In the genomic region with DNA sequence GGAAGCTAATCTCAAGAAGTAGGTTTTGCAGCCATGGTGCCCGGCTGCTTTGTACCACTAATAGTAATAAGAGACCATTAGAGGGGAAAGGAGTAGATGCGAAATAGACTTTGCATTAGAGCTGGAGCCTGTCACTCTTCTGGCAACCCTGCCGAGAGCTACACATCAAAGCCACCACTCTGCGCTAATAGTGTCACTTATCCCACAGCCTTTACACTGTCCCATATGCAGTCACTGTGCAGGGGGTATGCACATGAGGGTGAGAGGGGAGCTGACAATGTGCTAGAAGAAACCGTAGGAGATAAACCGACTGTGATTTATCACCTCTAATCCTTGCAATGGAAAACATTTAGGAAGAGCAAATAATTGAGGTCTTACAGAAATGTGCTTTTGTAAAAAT, we compare ENCODE assay signal across 28 mouse cellular contexts.
DNase-seq lines count a peak whose midpoint lies in the region; ATAC-seq lines count a peak whose summit lies in the region.
"Had no signal": no experiment of that assay in that cellular context is flagged by ENCODE, and none has a peak within 500 bp of the region (broad histone marks: within the 10 kb centered on the region; RNA-seq: fewer than 3 reads in every experiment).

No protein-coding gene starts in this region.

- 40% methylated on average over 6 of the region's 6 CpGs for WGBS in midbrain, embryonic 14.5 days
- WGBS in midbrain, embryonic 10.5 days: 58% methylated on average over 6 of the region's 6 CpGs
- 39% methylated on average over 6 of the region's 6 CpGs for WGBS in midbrain, embryonic 15.5 days
- 63% methylated on average over 6 of the region's 6 CpGs for WGBS in hindbrain, embryonic 13.5 days

- H3K36me3 ChIP-seq in midbrain, embryonic 14.5 days (ENCODE audit: control insufficient read depth, insufficient read depth, low read length): no peaks in the 10 kb centered on the region
- no peaks in the 10 kb centered on the region for H3K36me3 ChIP-seq in midbrain, embryonic 10.5 days
- no peaks in the 10 kb centered on the region for H3K36me3 ChIP-seq in midbrain, embryonic 15.5 days (replicated peaks)
- no peaks in the 10 kb centered on the region for H3K36me3 ChIP-seq in hindbrain, embryonic 13.5 days
- H3K36me3 ChIP-seq: heart, embryonic 10.5 days; heart, embryonic 15.5 days; intestine, embryonic 15.5 days; liver, embryonic 12.5 days had no signal

- H3K9me3 ChIP-seq in midbrain, embryonic 14.5 days (ENCODE audit: control insufficient read depth, low read length): no peaks in the 10 kb centered on the region
- no peaks in the 10 kb centered on the region for H3K9me3 ChIP-seq in midbrain, embryonic 10.5 days (replicated peaks)
- H3K9me3 ChIP-seq in midbrain, embryonic 15.5 days: no peaks in the 10 kb centered on the region
- H3K9me3 ChIP-seq in hindbrain, embryonic 13.5 days: no peaks in the 10 kb centered on the region
- H3K9me3 ChIP-seq: heart, embryonic 10.5 days; heart, embryonic 15.5 days; intestine, embryonic 15.5 days; liver, embryonic 12.5 days had no signal

- H3K4me1 ChIP-seq in midbrain, embryonic 14.5 days (ENCODE audit: control insufficient read depth, insufficient read depth, low read length): no peaks in the 10 kb centered on the region
- H3K4me1 ChIP-seq in midbrain, embryonic 10.5 days: no peaks in the 10 kb centered on the region
- peaks cover 3% of the 10 kb centered on the region; the same call in 1 of the 2 replicates for H3K4me1 ChIP-seq in midbrain, embryonic 15.5 days
- H3K4me1 ChIP-seq in hindbrain, embryonic 13.5 days (replicated peaks): no peaks in the 10 kb centered on the region
- H3K4me1 ChIP-seq: intestine, embryonic 15.5 days; liver, embryonic 12.5 days had no signal

- no peak for ATAC-seq in midbrain, embryonic 14.5 days (ENCODE audit: low FRiP score, low TSS enrichment)
- ATAC-seq in midbrain, embryonic 15.5 days (replicated peaks): peak; percentile 85
- ATAC-seq in hindbrain, embryonic 13.5 days (ENCODE audit: low FRiP score): no peak
- ATAC-seq: hindbrain, postnatal 0 days; intestine, embryonic 15.5 days; liver, embryonic 12.5 days; liver, postnatal 0 days; Patski had no signal

- H3K4me2 ChIP-seq in midbrain, embryonic 14.5 days (ENCODE audit: low read length): no peak overlapping the region
- H3K4me2 ChIP-seq in midbrain, embryonic 15.5 days: no peak overlapping the region
- no peak overlapping the region for H3K4me2 ChIP-seq in hindbrain, embryonic 13.5 days
- H3K4me2 ChIP-seq: heart, embryonic 15.5 days; intestine, embryonic 15.5 days; liver, embryonic 12.5 days had no signal

- H3K4me3 ChIP-seq in midbrain, embryonic 14.5 days (replicated peaks; ENCODE audit: low read depth, low read length): no peak overlapping the region
- no peak overlapping the region for H3K4me3 ChIP-seq in midbrain, embryonic 10.5 days
- H3K4me3 ChIP-seq in midbrain, embryonic 15.5 days: no peak overlapping the region
- no peak overlapping the region for H3K4me3 ChIP-seq in hindbrain, embryonic 13.5 days
- H3K4me3 ChIP-seq: erythroblast, embryonic 14.5 days; heart, embryonic 10.5 days; heart, embryonic 15.5 days; intestine, embryonic 15.5 days; liver, embryonic 12.5 days had no signal

- H3K27ac ChIP-seq in midbrain, embryonic 14.5 days (replicated peaks; ENCODE audit: low read depth, low read length): no peak overlapping the region
- no peak overlapping the region for H3K27ac ChIP-seq in midbrain, embryonic 10.5 days (replicated peaks)
- no peak overlapping the region for H3K27ac ChIP-seq in midbrain, embryonic 15.5 days
- H3K27ac ChIP-seq in hindbrain, embryonic 13.5 days: no peak overlapping the region
- H3K27ac ChIP-seq: heart, embryonic 10.5 days; heart, embryonic 15.5 days; hindbrain, postnatal 0 days; intestine, embryonic 15.5 days; kidney, postnatal 0 days; liver, embryonic 12.5 days; stomach, postnatal 0 days had no signal

- H3K27me3 ChIP-seq in midbrain, embryonic 14.5 days (ENCODE audit: control insufficient read depth, insufficient read depth, low read length): no peaks in the 10 kb centered on the region
- no peaks in the 10 kb centered on the region for H3K27me3 ChIP-seq in midbrain, embryonic 10.5 days (ENCODE audit: low read depth, poor library complexity, severe bottlenecking)
- H3K27me3 ChIP-seq in midbrain, embryonic 15.5 days (replicated peaks): no peaks in the 10 kb centered on the region
- H3K27me3 ChIP-seq in hindbrain, embryonic 13.5 days: no peaks in the 10 kb centered on the region
- H3K27me3 ChIP-seq: heart, embryonic 15.5 days; intestine, embryonic 15.5 days; liver, embryonic 12.5 days; Patski had no signal

- no peak overlapping the region for H3K9ac ChIP-seq in midbrain, embryonic 14.5 days (replicated peaks; ENCODE audit: low read length)
- no peak overlapping the region for H3K9ac ChIP-seq in midbrain, embryonic 15.5 days
- no peak overlapping the region for H3K9ac ChIP-seq in hindbrain, embryonic 13.5 days
- H3K9ac ChIP-seq: heart, embryonic 15.5 days; intestine, embryonic 15.5 days; liver, embryonic 12.5 days; liver, postnatal 0 days had no signal

- DNase-seq in embryo, embryonic 11 days: peak; percentile 6
- no peak for DNase-seq in embryo, embryonic 9.5 days (ENCODE audit: extremely low spot score)
- peak; percentile 26 for DNase-seq in midbrain, embryonic 14.5 days
- DNase-seq in midbrain, embryonic 10.5 days (ENCODE audit: low spot score): no peak
- DNase-seq in cerebellum, postnatal 25 days: no peak
- DNase-seq: adrenal gland, postnatal 10 days; cerebellum, adult 11 months; cerebellum, adult 9-11 months; gastrocnemius, postnatal 14 days; kidney, adult 2 months; layer of hippocampus, postnatal 36 days; left cerebral cortex, postnatal 4 days; liver, postnatal 0 days; lung, postnatal 36 days; right cerebral cortex, adult 18-20 months; thymus, adult 18-20 months; thymus, postnatal 25 days had no signal

Comparison
In these comparisons a context has a peak if more than half of its experiments do, and no peak if none do; other contexts are left out.
1. DNase-seq: peak in embryo, embryonic 11 days (single experiment) and midbrain, embryonic 14.5 days (single experiment); none in embryo, embryonic 9.5 days (single experiment), midbrain, embryonic 10.5 days (single experiment) and cerebellum, postnatal 25 days (0 of 2).